Mouse (Mus musculus) liver, embryonic 13.5 days (tissue): ENCODE measurements around the gene Dnajb13. TPM values are rescaled to one million over a fixed set of nuclear protein-coding genes. Genes with fewer than 3 reads are reported as not detected.
"Not testable (repeated sequence)": the region's sequence is repeated elsewhere in the genome, so short reads cannot be mapped to it uniquely, and the experiment has no call there.

Experiments
- ATAC-seq: fragments of 200-750 bp; cut with Nextera tagmentation; 2 replicates; pipeline ENCODE4 v1.8.0; 2017; ENCODE audit warnings: low read depth, mild to moderate bottlenecking, moderate number of reproducible peaks, moderate library complexity
- DNase-seq: peaks from one replicate; pipeline ENCODE4 v3.0.0; 2022
- H3K27ac ChIP-seq: fragments of 300-500 bp; sonication (generic); 2 replicates; pipeline ENCODE4 v1.5.1; 2015; ENCODE audit warnings: moderate library complexity, mild to moderate bottlenecking, inconsistent platforms
- H3K27me3 ChIP-seq: fragments of 300-500 bp; sonication (generic); 2 replicates; pipeline ENCODE4 v1.6.1; 2015; ENCODE audit warnings: mild to moderate bottlenecking, inconsistent platforms
- H3K36me3 ChIP-seq: fragments of 300-500 bp; sonication (generic); 2 replicates; pipeline ENCODE4 v1.6.1; 2015; ENCODE audit warnings: mild to moderate bottlenecking, inconsistent platforms
- H3K4me1 ChIP-seq: fragments of 300-500 bp; sonication (generic); replicated peaks from 2 replicates; pipeline ENCODE4 v1.6.1; 2015; ENCODE audit warnings: inconsistent platforms
- H3K4me2 ChIP-seq: fragments of 300-500 bp; sonication (generic); 2 replicates; pipeline ENCODE4 v1.6.1; 2015; ENCODE audit warnings: inconsistent platforms, mild to moderate bottlenecking, moderate library complexity
- H3K4me3 ChIP-seq: fragments of 300-500 bp; sonication (generic); replicated peaks from 2 replicates; pipeline ENCODE4 v1.5.1; 2015; ENCODE audit warnings: mild to moderate bottlenecking, inconsistent platforms
- H3K9ac ChIP-seq: fragments of 300-500 bp; sonication (generic); 2 replicates; pipeline ENCODE4 v1.6.1; 2015; ENCODE audit warnings: mild to moderate bottlenecking, inconsistent platforms
- H3K9me3 ChIP-seq: fragments of 300-500 bp; sonication (generic); replicated peaks from 2 replicates; pipeline ENCODE4 v1.6.1; 2016; ENCODE audit warnings: inconsistent platforms
- WGBS: fragments of 180-500 bp; shearing (Covaris S2); methylation state at CpG from one replicate; pipeline ENCODE4 v1.1.7; 2015; ENCODE audit not compliant: insufficient replicate concordance; 5-methylcytosine and 5-hydroxymethylcytosine counted together
- polyA plus RNA-seq: library from polyadenylated mRNA; unstranded; fragments of >200 nt; fragmentation: Nextera tagmentation; extraction: Ambion mirVana; gene quantifications from 2 replicates; pipeline ENCODE4 v1.2.1, GENCODE M21; 2015

The Dnajb13 gene
- polyA plus RNA-seq, 1 experiment from 2014 or later: 2.5 TPM

DNA sequence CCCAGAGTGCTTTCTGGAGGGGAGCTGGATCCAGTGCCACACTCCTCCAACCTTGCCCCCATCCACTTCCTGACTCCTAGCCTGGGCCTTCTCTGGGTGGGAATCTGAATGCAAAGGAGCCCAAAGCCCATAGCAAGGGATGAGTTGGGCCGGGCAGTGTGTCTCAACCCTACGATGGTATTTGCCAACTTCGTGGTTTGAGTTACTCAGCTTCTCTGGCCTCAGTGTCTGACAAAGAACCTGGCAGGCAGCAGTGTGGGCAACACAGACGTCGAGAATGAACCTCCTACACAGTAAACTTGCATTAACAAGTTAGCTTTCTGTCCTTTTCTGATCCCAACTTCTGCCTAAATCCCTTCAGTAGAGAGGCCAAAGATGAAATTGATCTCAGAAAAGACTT, 30.3 kb downstream of the Dnajb13 start:
- H3K27ac ChIP-seq: peak overlapping the region; percentile 25
- H3K27me3 ChIP-seq: no peaks in the 10 kb centered on the region
- H3K4me2 ChIP-seq: no peak overlapping the region
- ATAC-seq (no peak), DNase-seq (no peak)
- peaks cover 28% of the 10 kb centered on the region for H3K4me1 ChIP-seq
- H3K9ac ChIP-seq: no peak overlapping the region
- no peak overlapping the region for H3K4me3 ChIP-seq
- 75% methylated on average over 5 of the region's 5 CpGs for WGBS
- H3K9me3 ChIP-seq: no peaks in the 10 kb centered on the region
- no peaks in the 10 kb centered on the region for H3K36me3 ChIP-seq

DNA sequence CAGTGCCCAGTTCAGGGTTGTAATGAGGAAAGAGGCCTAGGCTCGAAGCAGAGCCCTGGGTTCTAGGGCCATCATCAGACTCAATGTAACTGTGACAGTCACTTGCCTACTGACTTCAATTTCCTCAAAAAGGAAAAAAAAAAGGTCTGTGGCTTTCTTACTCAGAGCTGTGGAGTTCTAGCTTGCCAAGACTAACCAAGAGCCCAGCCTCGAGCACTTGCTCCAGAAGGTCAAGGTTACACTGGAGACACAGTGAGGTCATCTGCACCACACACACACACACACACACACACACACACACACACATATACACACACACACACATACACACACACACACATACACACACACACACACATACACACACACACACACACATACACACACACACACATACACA, 32.7 kb downstream of the Dnajb13 start:
- not testable (repeated sequence) for DNase-seq, H3K27ac ChIP-seq, ATAC-seq, H3K4me3 ChIP-seq, H3K9me3 ChIP-seq, H3K36me3 ChIP-seq, H3K9ac ChIP-seq, H3K4me2 ChIP-seq, H3K27me3 ChIP-seq
- peaks cover 29% of the 10 kb centered on the region for H3K4me1 ChIP-seq
- 58% methylated on average over 2 of the region's 2 CpGs for WGBS

DNA sequence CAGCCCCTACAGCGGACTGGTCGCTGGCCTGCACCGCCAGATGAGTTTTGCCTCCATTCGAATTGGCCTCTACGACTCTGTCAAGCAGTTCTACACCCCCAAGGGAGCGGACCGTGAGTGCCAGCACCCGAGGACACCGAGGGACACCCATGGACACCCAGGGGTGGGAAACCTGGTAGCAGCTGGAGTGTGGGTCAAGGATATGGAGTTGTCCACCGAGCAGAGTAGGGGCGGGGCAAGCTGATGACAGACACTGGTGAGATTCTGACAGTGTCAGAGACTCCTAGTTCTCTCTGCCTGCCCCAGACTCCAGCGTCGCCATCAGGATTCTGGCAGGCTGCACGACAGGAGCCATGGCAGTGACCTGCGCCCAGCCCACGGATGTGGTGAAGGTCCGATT, 34.6 kb downstream of the Dnajb13 start:
- ATAC-seq: no peak
- H3K27me3 ChIP-seq: 0 out of 2 replicates have a peak, but pooled peaks cover 2% of the 10 kb centered on the region
- no peaks in the 10 kb centered on the region for H3K9me3 ChIP-seq
- peaks cover 29% of the 10 kb centered on the region for H3K4me1 ChIP-seq
- WGBS: 73% methylated on average over 17 of the region's 17 CpGs
- H3K4me3 ChIP-seq: no peak overlapping the region
- no peak for DNase-seq
- no peak overlapping the region for H3K27ac ChIP-seq
- H3K36me3 ChIP-seq: no peaks in the 10 kb centered on the region
- no peak overlapping the region for H3K9ac ChIP-seq
- no peak overlapping the region for H3K4me2 ChIP-seq

DNA sequence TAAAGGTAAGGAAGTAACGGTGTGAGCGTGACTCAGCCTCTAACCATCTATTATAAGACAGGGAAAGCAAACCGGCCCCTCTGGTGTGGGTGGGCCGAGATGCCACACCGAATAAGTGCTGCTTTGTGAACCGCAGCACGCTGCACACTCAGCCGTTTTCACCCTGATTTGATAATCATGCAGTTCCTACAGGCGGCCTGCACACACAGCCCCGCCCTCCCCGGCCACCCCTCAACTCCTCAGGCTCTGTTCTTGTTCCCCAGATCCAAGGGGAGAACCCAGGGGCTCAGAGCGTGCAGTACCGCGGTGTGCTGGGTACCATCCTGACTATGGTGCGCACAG, 35.0 kb downstream of the Dnajb13 start:
- no peaks in the 10 kb centered on the region for H3K36me3 ChIP-seq
- H3K27me3 ChIP-seq: 0 out of 2 replicates have a peak, but pooled peaks cover 2% of the 10 kb centered on the region
- peaks cover 27% of the 10 kb centered on the region for H3K4me1 ChIP-seq
- no peaks in the 10 kb centered on the region for H3K9me3 ChIP-seq
- DNase-seq (no peak), ATAC-seq (peak; percentile 47)
- H3K4me2 ChIP-seq: no peak overlapping the region
- H3K4me3 ChIP-seq: no peak overlapping the region
- 51% methylated on average over 15 of the region's 15 CpGs for WGBS
- no peak overlapping the region for H3K27ac ChIP-seq
- H3K9ac ChIP-seq: no peak overlapping the region

DNA sequence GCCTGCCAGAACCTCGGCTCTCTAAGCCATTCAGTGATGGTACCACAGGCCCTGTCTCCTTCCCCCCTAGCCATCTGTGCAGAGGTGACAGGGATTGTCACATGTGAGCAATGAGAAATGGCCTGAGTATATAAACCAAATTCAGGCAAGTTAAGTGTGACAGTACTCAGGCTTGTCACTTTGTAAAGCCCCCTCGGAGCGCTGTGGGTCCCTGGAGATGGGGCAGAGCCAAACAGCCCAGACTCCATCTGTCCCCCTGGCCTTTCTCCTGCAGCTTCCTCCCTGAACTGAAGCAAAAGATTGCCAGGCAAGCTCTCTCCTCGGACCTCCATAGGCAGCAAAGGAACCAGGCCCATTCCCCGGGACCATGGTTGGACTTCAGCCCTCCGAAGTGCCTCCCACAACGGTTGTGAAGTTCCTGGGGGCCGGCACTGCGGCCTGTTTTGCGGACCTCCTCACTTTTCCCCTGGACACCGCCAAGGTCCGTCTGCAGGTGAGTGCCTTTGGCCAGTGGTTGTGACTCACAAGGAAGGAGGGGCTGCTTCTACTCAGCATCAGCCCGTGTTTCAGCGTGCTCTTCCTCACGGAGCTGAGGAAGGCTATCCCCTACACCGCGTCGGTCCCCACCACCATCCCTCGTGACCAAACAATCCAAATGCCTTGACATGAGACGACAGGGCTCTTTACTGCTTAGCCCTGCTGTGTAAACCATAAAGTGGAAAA, 35.5 kb downstream of the Dnajb13 start:
- Histone ChIP-seq H3K4me3 (no peak overlapping the region), H3K4me1 (peaks cover 25% of the 10 kb centered on the region), H3K27ac (no peak overlapping the region), H3K27me3 (0 out of 2 replicates have a peak, but pooled peaks cover 2% of the 10 kb centered on the region), H3K9me3 (no peaks in the 10 kb centered on the region), H3K36me3 (no peaks in the 10 kb centered on the region), H3K4me2 (no peak overlapping the region), H3K9ac (no peak overlapping the region)
- ATAC-seq (no peak), DNase-seq (no peak)
- WGBS: 77% methylated on average over 20 of the region's 20 CpGs

DNA sequence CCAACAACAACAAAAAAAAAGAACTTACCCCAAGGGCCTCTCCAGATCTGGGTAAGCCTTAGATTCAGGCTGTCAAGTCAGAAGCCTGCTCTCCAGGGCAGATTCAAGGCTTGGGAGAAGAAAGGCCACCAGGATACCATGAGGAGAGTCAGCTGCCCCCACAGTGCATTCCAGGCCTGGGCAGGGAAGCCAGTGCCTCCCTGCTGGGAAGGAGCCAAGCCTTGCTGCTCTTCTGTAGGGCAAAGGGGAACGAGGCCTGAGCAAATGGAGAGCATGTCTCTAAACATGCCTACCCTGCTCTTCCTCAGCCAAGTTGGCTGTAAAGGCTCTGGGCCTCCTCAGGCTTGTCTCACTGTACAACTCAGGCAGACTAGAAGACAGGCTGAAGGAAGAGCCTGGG, 40.1 kb downstream of the Dnajb13 start:
- Histone ChIP-seq H3K4me2 (no peak overlapping the region), H3K27ac (no peak overlapping the region; the same call in 1 of the 2 replicates), H3K27me3 (0 out of 2 replicates have a peak, but pooled peaks cover 2% of the 10 kb centered on the region), H3K9ac (no peak overlapping the region), H3K36me3 (no peaks in the 10 kb centered on the region), H3K9me3 (no peaks in the 10 kb centered on the region), H3K4me3 (no peak overlapping the region), H3K4me1 (peaks cover 26% of the 10 kb centered on the region)
- DNase-seq: no peak
- ATAC-seq: no peak
- 63% methylated on average over 1 of the region's 1 CpGs for WGBS

DNA sequence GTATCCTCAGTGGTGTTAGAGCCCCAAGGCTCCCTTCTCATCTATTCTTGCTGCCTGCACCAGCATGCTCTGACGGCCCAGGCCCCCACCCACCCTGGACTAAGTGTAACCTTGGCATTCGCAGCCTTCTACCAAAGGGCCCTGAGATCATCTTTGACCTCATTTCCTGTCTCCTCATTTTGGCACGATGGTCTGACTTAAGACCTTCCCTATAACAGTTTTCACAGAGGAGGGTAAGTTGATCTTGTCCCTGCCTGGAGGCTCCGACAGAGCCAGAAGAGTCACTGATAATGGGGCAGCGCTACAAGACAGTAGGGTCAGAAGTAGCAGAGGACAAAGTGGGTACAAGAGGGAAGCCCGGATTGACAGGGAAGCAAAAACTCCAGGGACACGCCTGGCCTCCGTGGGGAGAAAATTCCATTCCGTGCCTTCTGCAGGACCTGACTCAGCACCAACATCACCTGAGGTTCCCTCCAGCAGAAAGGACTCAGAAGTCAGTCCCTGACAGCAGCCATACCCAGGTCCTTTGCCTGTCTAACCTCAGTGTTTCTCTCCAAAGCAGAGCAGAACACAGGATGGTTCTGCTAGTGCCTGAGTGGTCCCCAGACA, 40.8 kb downstream of the Dnajb13 start:
- peak overlapping the region; percentile 7; the same call in 1 of the 2 replicates for H3K27ac ChIP-seq
- DNase-seq (no peak), ATAC-seq (no peak)
- H3K27me3 ChIP-seq: 0 out of 2 replicates have a peak, but pooled peaks cover 2% of the 10 kb centered on the region
- 69% methylated on average over 9 of the region's 9 CpGs for WGBS
- no peak overlapping the region for H3K4me2 ChIP-seq
- H3K36me3 ChIP-seq: peaks cover 6% of the 10 kb centered on the region; the same call in 1 of the 2 replicates
- no peak overlapping the region for H3K9ac ChIP-seq
- H3K4me1 ChIP-seq: peaks cover 30% of the 10 kb centered on the region
- no peak overlapping the region for H3K4me3 ChIP-seq
- no peaks in the 10 kb centered on the region for H3K9me3 ChIP-seq

DNA sequence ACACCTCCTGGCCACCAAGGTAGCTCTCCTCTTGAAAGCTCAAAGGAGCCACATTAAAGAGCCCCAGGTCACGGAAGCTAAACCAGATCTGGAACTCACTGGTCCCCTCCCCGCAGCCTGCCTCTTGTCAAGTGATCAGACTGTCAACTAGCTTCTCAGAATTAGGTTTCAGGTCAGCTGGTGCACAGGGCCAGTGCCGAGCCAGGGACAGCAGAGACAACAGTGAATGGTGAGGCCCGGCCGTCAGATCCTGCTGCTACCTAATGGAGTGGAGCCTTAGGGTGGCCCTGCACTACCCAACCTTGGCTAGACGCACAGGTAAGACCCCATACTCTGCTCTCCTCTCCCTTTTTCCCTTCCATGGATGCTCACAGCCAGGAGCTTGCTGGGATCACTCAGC, 42.0 kb downstream of the Dnajb13 start, which contains the start of gene Ucp3:
Gene Ucp3 (plus strand): TSS at position 214 of the 400 bp plus-strand sequence.
- Histone ChIP-seq H3K36me3 (peaks cover 8% of the 10 kb centered on the region; the same call in 1 of the 2 replicates), H3K4me3 (no peak within 1 kb of the TSS), H3K9me3 (no peaks in the 10 kb centered on the region), H3K4me1 (peaks cover 41% of the 10 kb centered on the region), H3K4me2 (no peak within 1 kb of the TSS), H3K9ac (no peak within 1 kb of the TSS), H3K27me3 (no peaks in the 10 kb centered on the region), H3K27ac (peak within 1 kb of the TSS; percentile 100; the same call in 1 of the 2 replicates)
- no peak for ATAC-seq
- DNase-seq: no peak
- WGBS: 81% methylated on average over 6 of the region's 6 CpGs

DNA sequence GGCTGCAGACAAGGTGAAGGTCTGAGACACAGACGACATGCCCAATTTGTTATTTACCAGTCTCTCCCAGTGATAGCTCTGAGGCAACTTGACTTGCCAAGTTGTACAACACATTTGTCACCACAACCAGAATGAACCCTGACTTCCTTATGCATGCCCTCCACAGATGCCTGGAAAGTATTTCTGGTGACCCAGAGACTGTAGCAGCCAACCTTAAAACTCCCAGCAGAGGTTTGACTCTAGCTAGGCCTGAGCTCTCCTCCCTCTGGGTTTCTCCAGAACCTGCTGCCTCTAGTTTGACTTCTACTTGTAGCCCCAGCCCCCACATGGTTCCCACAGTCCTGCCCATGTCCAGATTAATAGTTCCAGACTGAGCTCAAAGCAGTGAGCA, 43.4 kb downstream of the Dnajb13 start:
- Histone ChIP-seq H3K36me3 (peaks cover 8% of the 10 kb centered on the region; the same call in 1 of the 2 replicates), H3K9ac (peak overlapping the region; percentile 33; the same call in 1 of the 2 replicates), H3K4me1 (peaks cover 53% of the 10 kb centered on the region), H3K9me3 (no peaks in the 10 kb centered on the region), H3K27me3 (no peaks in the 10 kb centered on the region), H3K27ac (peak overlapping the region; percentile 100), H3K4me2 (no peak overlapping the region), H3K4me3 (no peak overlapping the region)
- WGBS: 85% methylated on average over 1 of the region's 1 CpGs
- ATAC-seq: no peak
- DNase-seq: no peak

DNA sequence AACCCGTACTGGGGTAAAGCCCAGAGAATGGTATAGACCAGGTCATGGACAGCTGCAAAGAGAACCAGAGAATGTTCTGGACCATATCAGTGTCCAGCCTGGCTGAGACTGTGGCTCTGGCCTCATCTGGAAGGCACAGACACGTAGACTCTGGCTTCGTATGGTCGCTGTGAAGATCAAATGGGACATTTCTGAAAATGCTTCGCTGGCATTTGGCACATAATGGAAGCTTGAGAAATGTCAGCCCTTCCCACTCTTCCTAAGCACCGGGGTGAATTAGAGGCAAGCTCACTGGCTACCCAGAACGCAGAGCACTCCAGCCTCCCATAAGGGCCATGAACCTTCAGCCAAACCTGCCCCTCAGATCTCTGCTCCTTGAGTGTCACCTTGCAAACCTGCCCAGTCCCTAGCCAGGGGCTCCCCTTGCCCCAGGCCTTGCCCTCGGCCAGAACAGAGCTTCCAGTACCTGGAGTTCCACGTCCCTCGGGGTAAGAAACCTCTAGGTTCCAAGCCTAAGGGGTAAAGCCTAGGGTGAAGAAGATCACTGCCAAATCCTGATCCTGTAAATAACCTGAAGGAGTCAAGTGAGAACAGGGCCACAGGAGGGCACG, 43.9 kb downstream of the Dnajb13 start:
- Histone ChIP-seq H3K4me3 (no peak overlapping the region), H3K4me1 (peaks cover 58% of the 10 kb centered on the region), H3K36me3 (peaks cover 8% of the 10 kb centered on the region; the same call in 1 of the 2 replicates), H3K4me2 (no peak overlapping the region), H3K27me3 (no peaks in the 10 kb centered on the region), H3K27ac (peak overlapping the region; percentile 100), H3K9me3 (no peaks in the 10 kb centered on the region), H3K9ac (peak overlapping the region; percentile 33; the same call in 1 of the 2 replicates)
- no peak for DNase-seq
- no peak for ATAC-seq
- WGBS: 88% methylated on average over 11 of the region's 11 CpGs

DNA sequence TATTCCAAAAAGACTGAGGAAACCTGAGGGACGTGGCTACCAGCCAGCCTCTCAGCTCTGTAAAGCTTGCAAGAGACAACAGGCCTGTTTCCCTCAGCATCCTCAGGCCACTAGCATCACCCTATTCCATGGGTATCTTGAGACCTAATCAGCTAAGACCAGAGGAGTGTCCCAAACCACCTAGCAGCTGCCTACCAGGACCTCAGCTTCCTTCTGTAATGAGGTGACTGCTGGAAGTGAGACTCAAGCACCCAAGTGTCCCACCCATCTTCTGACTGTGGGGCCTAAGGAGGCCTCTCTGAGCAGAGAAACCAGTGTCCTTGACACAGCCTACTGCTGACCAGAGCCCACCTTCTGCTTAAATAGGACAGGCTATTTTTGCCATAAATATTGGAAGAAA, 45.3 kb downstream of the Dnajb13 start:
- peaks cover 68% of the 10 kb centered on the region for H3K4me1 ChIP-seq
- no peaks in the 10 kb centered on the region for H3K9me3 ChIP-seq
- no peak overlapping the region for H3K4me3 ChIP-seq
- peak overlapping the region; percentile 100 for H3K27ac ChIP-seq
- H3K36me3 ChIP-seq: peaks cover 11% of the 10 kb centered on the region
- DNase-seq: no peak
- WGBS: 80% methylated on average over 1 of the region's 1 CpGs
- H3K27me3 ChIP-seq: no peaks in the 10 kb centered on the region
- H3K4me2 ChIP-seq: peak overlapping the region; percentile 20; the same call in 1 of the 2 replicates
- ATAC-seq: no peak
- H3K9ac ChIP-seq: peak overlapping the region; percentile 73
